Mouse (Mus musculus): ENCODE measurements around the gene Sel1l2.
"Not testable (repeated sequence)": the region's sequence is repeated elsewhere in the genome, so short reads cannot be mapped to it uniquely, and the experiment has no call there.

The Sel1l2 gene

DNA sequence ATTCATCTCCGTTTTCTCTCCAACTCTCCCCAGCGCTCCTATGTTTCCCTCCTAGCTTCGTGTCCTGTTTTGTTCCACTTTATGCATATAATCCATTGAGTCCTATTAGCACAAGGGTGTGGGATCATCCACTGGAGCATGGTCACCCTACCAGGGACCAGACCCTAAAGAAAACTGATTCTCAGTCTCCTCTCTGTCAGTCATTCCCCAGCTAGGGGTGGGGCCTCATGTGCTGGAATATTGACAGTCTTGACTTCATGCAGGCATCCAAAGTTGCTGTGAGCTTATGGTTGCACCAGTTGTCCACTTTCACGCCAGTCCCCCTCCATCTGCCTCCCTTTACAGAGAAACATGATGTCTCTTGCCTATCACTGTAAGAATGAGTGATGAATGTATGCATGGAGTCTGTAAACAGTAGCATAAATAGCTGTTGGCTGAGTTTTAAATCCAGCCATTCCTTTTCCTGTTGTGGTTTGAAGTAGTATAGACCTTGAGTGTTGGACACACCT is 174.9 kb downstream of the Sel1l2 start:
- DNase-seq (ENCODE audit: low spot score), result no peak

DNA sequence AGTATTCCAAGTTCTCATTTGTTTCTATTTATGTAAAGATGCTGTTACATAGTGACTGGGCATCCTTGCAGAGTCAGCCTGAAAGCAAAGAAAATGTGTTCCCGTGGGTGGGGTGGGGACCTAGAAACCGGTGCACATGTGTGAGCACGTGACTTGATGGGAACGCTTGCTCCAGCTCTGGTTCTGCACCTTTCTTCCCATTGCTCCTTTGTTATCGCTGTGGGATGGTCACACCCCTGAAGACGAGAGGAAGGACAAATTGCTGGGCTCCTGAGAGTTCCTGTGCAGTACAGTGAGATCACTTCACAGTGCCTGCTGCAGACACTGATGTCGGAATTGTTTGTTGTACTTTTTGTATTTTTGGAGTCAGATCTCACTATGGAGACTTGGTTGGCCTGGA is 185.8 kb downstream of the Sel1l2 start:
- DNase-seq (ENCODE audit: low spot score), result no peak

DNA sequence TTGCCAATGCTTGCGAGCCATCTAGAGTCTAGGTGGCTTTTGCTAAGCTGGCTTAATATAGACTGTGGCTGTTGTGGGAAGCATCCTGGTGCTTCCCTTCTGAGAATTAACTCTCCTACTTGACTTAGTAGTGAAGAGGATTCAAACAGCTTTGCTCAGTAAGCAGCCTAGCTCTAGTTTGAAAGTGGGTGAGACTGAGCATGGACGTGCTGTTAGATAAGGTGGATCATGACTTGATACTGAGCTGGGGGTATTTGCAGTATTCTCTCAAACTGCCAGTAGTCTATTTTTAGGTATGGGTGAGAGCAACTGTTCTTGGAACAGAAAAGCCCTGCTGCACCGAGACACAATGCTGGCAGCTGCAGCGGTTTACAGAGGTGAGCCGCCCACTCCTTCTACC is 186.9 kb downstream of the Sel1l2 start:
- no peak for DNase-seq (ENCODE audit: low spot score)

DNA sequence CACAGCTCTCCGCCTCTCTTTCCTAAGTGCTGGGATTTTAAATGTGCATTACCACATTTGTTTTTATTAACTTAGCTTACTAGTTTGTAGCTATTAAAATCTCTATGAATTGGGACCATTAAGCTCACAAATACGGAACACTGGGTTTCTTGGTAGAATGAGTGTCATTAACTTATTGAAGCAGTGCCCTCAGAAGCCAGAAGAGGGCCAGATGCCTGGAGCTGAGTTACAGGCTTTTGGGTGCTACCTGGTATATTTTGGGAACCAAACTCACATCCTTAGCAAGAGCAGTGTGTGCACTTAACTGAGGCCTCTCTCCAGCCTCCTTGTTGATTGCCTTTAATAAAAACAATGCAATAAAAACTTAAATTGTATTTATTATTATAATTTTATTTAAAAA is 188.8 kb downstream of the Sel1l2 start:
- no peak for DNase-seq (ENCODE audit: low spot score)

DNA sequence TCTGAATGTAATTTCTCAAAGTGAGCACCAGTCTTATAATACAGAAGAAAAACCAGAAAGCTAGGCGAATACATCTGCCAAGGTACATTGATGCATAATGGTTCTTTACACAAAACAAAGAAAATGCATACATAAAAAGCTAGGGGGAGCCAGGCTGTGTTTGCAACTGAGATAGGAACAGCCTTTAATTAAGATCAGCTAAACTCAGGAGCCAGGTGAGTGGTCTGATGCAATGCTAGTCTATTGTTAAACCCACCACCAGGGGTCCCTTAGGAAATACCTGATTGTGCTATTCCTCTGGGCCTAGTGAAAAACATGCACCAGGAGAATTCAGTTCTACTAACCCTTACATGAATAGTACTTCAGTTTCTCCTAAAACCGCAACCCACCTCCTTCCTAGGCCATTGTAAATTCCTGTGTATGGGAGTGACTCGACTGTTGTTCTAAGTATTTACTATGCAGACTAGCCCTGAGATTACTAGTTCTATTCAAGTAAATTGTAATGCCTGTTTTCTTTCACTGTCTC is 203.8 kb downstream of the Sel1l2 start:
- not testable (repeated sequence) for DNase-seq (ENCODE audit: low spot score)

All from testis, postnatal 10 days (tissue).